Mouse (Mus musculus) cortical plate, adult 2 months (tissue): ENCODE results near the gene Olig1.

ENCODE experiments used
- CTCF ChIP-seq: fragments of 200-500 bp; IDR thresholded peaks from 2 replicates; pipeline ENCODE4 v1.5.1; 2011; ENCODE audit warnings: mild to moderate bottlenecking, control low read depth, low read length; ENCODE audit not compliant: insufficient read depth; ENCODE audit errors: extremely low read depth
- POLR2A ChIP-seq: fragments of 200-500 bp; IDR thresholded peaks from 2 replicates; pipeline ENCODE4 v1.6.1; 2011; ENCODE audit warnings: mild to moderate bottlenecking, low read length, control low read depth; ENCODE audit not compliant: insufficient read depth; ENCODE audit errors: extremely low read depth

DNA sequence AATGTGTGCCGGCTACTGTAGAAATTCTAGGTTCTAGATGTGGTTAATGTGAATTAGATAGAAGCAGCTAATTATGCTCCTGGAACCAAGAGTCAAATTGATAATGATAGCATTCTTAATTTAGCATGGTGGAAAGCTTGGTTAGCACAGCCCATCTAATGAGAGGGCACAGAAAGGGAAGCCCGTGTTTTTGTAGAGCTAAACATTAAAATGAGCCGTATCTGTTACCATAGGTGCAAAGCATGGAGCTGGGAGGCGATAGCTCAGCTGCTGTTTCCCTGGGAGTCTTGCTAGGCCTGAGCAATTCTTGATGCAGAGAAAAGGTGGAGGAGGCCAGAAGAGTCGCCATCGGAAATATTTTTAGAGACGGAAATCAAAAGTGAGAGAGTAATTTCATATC is 22.5 kb downstream of the Olig1 start:
- TF ChIP-seq CTCF = no peak
- TF ChIP-seq POLR2A = no peak
